Mouse (Mus musculus): Measurements from ENCODE around the gene Prkab2. TPM values are rescaled to one million over a fixed set of nuclear protein-coding genes. Genes with fewer than 3 reads are reported as not detected.
A peak's percentile ranks its signal among the peaks of the same experiment; 100 is the strongest.

Gene Prkab2
- total RNA-seq, 2 experiments from 2014 or later: 7.2 to 9.3 TPM

GRCm38 (mm10) chr3:97691443-97692017 lies 33.5 kb downstream of the Prkab2 start:
- DNase-seq: no peak

- no peak for DNase-seq
These were observed 35.8 kb downstream of the Prkab2 start for GRCm38 (mm10) chr3:97693806-97694205.

GRCm38 (mm10) chr3:97696866-97697265 lies 38.9 kb downstream of the Prkab2 start:
- DNase-seq: peak; percentile 16

GRCm38 (mm10) chr3:97697291-97697690 lies 39.3 kb downstream of the Prkab2 start:
- DNase-seq: no peak

GRCm38 (mm10) chr3:97699061-97699460 lies 41.1 kb downstream of the Prkab2 start:
- peak; percentile 63 for DNase-seq

- DNase-seq: no peak
These were observed 43.2 kb downstream of the Prkab2 start for GRCm38 (mm10) chr3:97701198-97701597.

- no peak for DNase-seq
These were observed 44.6 kb downstream of the Prkab2 start for GRCm38 (mm10) chr3:97702448-97703080.

- DNase-seq: no peak
These were observed 47.5 kb downstream of the Prkab2 start for GRCm38 (mm10) chr3:97705508-97705907.

- no peak for DNase-seq
These were observed 48.6 kb downstream of the Prkab2 start for GRCm38 (mm10) chr3:97706561-97706960.

- no peak for DNase-seq
These were observed 52.1 kb downstream of the Prkab2 start for GRCm38 (mm10) chr3:97710134-97710533.

- peak; percentile 33 for DNase-seq
These were observed 52.9 kb downstream of the Prkab2 start for GRCm38 (mm10) chr3:97710881-97711280.

- no peak for DNase-seq
These were observed 57.9 kb downstream of the Prkab2 start for GRCm38 (mm10) chr3:97715922-97716321.

- no peak for DNase-seq
These were observed 61.1 kb downstream of the Prkab2 start for GRCm38 (mm10) chr3:97719116-97719515.

Small RNAs within 50 kb of the gene (microRNA-seq; reads per million reads assigned to microRNA genes)
- not detected for gene Mir7225

Other genes starting within 250 kb of the Prkab2 start
- gene Olfr1402, start 236.2 kb upstream of the Prkab2 start, total RNA-seq (2021): not detected
- gene Chd1l, start 48.0 kb upstream of the Prkab2 start, total RNA-seq (2021): 10 to 100 TPM; 12.1 to 14.9 TPM
- 10 to 100 TPM; 12.4 to 21.2 TPM for gene Fmo5, start 29.4 kb upstream of the Prkab2 start, total RNA-seq (2021)
- not detected for gene Gm17651, start 16.5 kb downstream of the Prkab2 start, total RNA-seq (2021)
- gene Pde4dip, start 230.5 kb downstream of the Prkab2 start, total RNA-seq (2021): 100 to 1,000 TPM in 1 of 2 experiments, 10 to 100 TPM in 1; 79.3 to 173 TPM
- 10 to 100 TPM; 78.5 to 85.2 TPM for gene Sec22b, start 243.0 kb downstream of the Prkab2 start, total RNA-seq (2021)